27 mouse cellular contexts compared by ENCODE assay signal in the genomic region with DNA sequence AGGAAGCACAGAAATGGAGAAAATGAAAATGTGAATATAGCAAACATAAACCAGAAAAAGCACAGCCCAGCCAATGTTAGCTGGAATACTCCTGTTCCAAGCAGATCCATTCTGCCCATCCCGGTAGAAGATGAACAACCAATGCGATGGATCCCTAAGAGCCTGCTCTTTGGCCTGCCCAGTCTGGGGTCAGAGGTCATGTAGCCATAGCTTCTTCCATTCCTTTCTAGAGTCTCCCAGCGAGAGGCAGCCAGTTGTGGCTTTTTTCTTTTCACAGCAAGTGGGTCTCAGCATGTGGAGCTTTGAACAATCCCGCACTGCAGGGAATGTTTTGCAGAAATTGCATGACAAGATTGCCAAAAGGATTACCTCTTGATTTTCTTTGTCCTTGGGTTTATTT.
A peak's percentile ranks its signal among the peaks of the same experiment; 100 is the strongest.
DNase-seq lines count a peak whose midpoint lies in the region; ATAC-seq and TF ChIP-seq lines count a peak whose summit lies in the region.
"Had no signal": no experiment of that assay in that cellular context is flagged by ENCODE, and none has a peak within 500 bp of the region (broad histone marks: within the 10 kb centered on the region; RNA-seq: fewer than 3 reads in every experiment).

No protein-coding gene starts in this region.

- no peaks in the 10 kb centered on the region for H3K36me3 ChIP-seq in forebrain, embryonic 11.5 days (ENCODE audit: control insufficient read depth, insufficient read depth, low read length)
- H3K36me3 ChIP-seq in forebrain, embryonic 15.5 days = no peaks in the 10 kb centered on the region
- H3K36me3 ChIP-seq in midbrain, embryonic 12.5 days = no peaks in the 10 kb centered on the region
- H3K36me3 ChIP-seq in midbrain, embryonic 15.5 days (replicated peaks) = no peaks in the 10 kb centered on the region
- H3K36me3 ChIP-seq in neural tube, embryonic 11.5 days (ENCODE audit: control insufficient read depth, insufficient read depth, low read length) = no peaks in the 10 kb centered on the region
- no peaks in the 10 kb centered on the region for H3K36me3 ChIP-seq in heart, adult 2 months (ENCODE audit: control insufficient read depth, insufficient read depth, low read length)
- H3K36me3 ChIP-seq: forebrain, embryonic 12.5 days; hindbrain, embryonic 15.5 days; limb, embryonic 10.5 days; liver, embryonic 15.5 days; lung, embryonic 15.5 days had no signal

- DNase-seq in forebrain, embryonic 11.5 days (ENCODE audit: low spot score) = no peak
- peak; percentile 72 for DNase-seq in embryo, embryonic 10.5 days (ENCODE audit: low spot score)
- no peak for DNase-seq in neural tube, embryonic 11.5 days (ENCODE audit: low spot score)
- DNase-seq in heart, adult 2 months = no peak
- DNase-seq in cerebellum, adult 9-11 months = no peak
- DNase-seq: adrenal gland, postnatal 36 days; cerebellum, adult 18-20 months; cerebellum, postnatal 25 days; gastrocnemius, postnatal 36 days; kidney, postnatal 25 days; liver; lung, postnatal 36 days; right cerebral cortex, postnatal 14 days; thymus, adult 2 months had no signal

- peak; percentile 61 for ATAC-seq in forebrain, embryonic 11.5 days (replicated peaks; ENCODE audit: low FRiP score)
- no peak for ATAC-seq in forebrain, embryonic 15.5 days (replicated peaks)
- ATAC-seq in midbrain, embryonic 12.5 days (ENCODE audit: low FRiP score, low read depth) = peak; percentile 75; the same call in 1 of the 2 replicates
- no peak for ATAC-seq in midbrain, embryonic 15.5 days (replicated peaks)
- 0 out of 2 replicates have a peak, but pooled peaks have one; percentile 22 for ATAC-seq in neural tube, embryonic 11.5 days (ENCODE audit: insufficient read depth, low FRiP score, low TSS enrichment)
- ATAC-seq: intestine, embryonic 16.5 days had no signal

- no peaks in the 10 kb centered on the region for H3K4me1 ChIP-seq in forebrain, embryonic 11.5 days (replicated peaks; ENCODE audit: control insufficient read depth, insufficient read depth, low read length)
- no peaks in the 10 kb centered on the region for H3K4me1 ChIP-seq in forebrain, embryonic 15.5 days
- no peaks in the 10 kb centered on the region; the same call in 1 of the 2 replicates for H3K4me1 ChIP-seq in midbrain, embryonic 12.5 days
- no peaks in the 10 kb centered on the region for H3K4me1 ChIP-seq in midbrain, embryonic 15.5 days
- peaks cover 2% of the 10 kb centered on the region; the same call in 1 of the 2 replicates for H3K4me1 ChIP-seq in neural tube, embryonic 11.5 days (ENCODE audit: control insufficient read depth, insufficient read depth, low read length)
- H3K4me1 ChIP-seq in heart, adult 2 months (ENCODE audit: control insufficient read depth, insufficient read depth, low read length) = no peaks in the 10 kb centered on the region
- H3K4me1 ChIP-seq: forebrain, embryonic 12.5 days; hindbrain, embryonic 15.5 days; limb, embryonic 10.5 days; liver, embryonic 15.5 days; lung, embryonic 15.5 days; megakaryocyte, embryonic 14.5 days had no signal

- H3K27me3 ChIP-seq in forebrain, embryonic 11.5 days (ENCODE audit: control insufficient read depth, insufficient read depth, low read length) = no peaks in the 10 kb centered on the region
- no peaks in the 10 kb centered on the region for H3K27me3 ChIP-seq in forebrain, embryonic 15.5 days
- no peaks in the 10 kb centered on the region for H3K27me3 ChIP-seq in midbrain, embryonic 12.5 days
- no peaks in the 10 kb centered on the region for H3K27me3 ChIP-seq in midbrain, embryonic 15.5 days (replicated peaks)
- H3K27me3 ChIP-seq in neural tube, embryonic 11.5 days (ENCODE audit: control insufficient read depth, insufficient read depth, low read length) = no peaks in the 10 kb centered on the region
- H3K27me3 ChIP-seq in heart, adult 2 months (ENCODE audit: control insufficient read depth, insufficient read depth, low read length) = no peaks in the 10 kb centered on the region
- H3K27me3 ChIP-seq: forebrain, embryonic 12.5 days; hindbrain, embryonic 15.5 days; liver, embryonic 15.5 days; lung, embryonic 15.5 days; megakaryocyte, embryonic 14.5 days had no signal

- TF ChIP-seq POLR2A in heart, adult 2 months (IDR thresholded peaks at IDR 0.05; ENCODE audit: insufficient read depth, low read depth, low read length) = no peak

- 7% methylated on average over 4 of the region's 4 CpGs for WGBS in forebrain, embryonic 11.5 days
- 8% methylated on average over 4 of the region's 4 CpGs for WGBS in forebrain, embryonic 15.5 days
- WGBS in midbrain, embryonic 12.5 days = 6% methylated on average over 4 of the region's 4 CpGs
- WGBS in midbrain, embryonic 15.5 days = 8% methylated on average over 4 of the region's 4 CpGs
- WGBS in neural tube, embryonic 11.5 days = 14% methylated on average over 4 of the region's 4 CpGs
- 72% methylated on average over 4 of the region's 4 CpGs for WGBS in heart, adult 2 months

- TF ChIP-seq EP300 in heart, adult 2 months (IDR thresholded peaks at IDR 0.05; ENCODE audit: insufficient read depth, low read depth, low read length) = no peak

- H3K4me2 ChIP-seq in forebrain, embryonic 11.5 days (ENCODE audit: low read depth, low read length, severe bottlenecking) = no peak overlapping the region
- H3K4me2 ChIP-seq in forebrain, embryonic 15.5 days (replicated peaks) = no peak overlapping the region
- H3K4me2 ChIP-seq in midbrain, embryonic 12.5 days (replicated peaks) = no peak overlapping the region
- H3K4me2 ChIP-seq in midbrain, embryonic 15.5 days = no peak overlapping the region
- no peak overlapping the region for H3K4me2 ChIP-seq in neural tube, embryonic 11.5 days (ENCODE audit: low read depth)
- H3K4me2 ChIP-seq: forebrain, embryonic 12.5 days; hindbrain, embryonic 15.5 days; liver, embryonic 15.5 days; lung, embryonic 15.5 days had no signal

- no peaks in the 10 kb centered on the region for H3K79me2 ChIP-seq in heart, adult 2 months (replicated peaks; ENCODE audit: control insufficient read depth, insufficient read depth, low read length)

- no peak for TF ChIP-seq CTCF in heart, adult 2 months (IDR thresholded peaks at IDR 0.05)

- intact Hi-C loops in heart, adult 2 months (cut with DNase I) = no loop called here

- no peak overlapping the region for H3K4me3 ChIP-seq in forebrain, embryonic 11.5 days (ENCODE audit: low read depth, low read length)
- no peak overlapping the region for H3K4me3 ChIP-seq in forebrain, embryonic 15.5 days
- no peak overlapping the region for H3K4me3 ChIP-seq in midbrain, embryonic 12.5 days
- H3K4me3 ChIP-seq in midbrain, embryonic 15.5 days = no peak overlapping the region
- H3K4me3 ChIP-seq in neural tube, embryonic 11.5 days (ENCODE audit: low read depth, low read length) = no peak overlapping the region
- no peak overlapping the region for H3K4me3 ChIP-seq in heart, adult 2 months
- H3K4me3 ChIP-seq: forebrain, embryonic 12.5 days; hindbrain, embryonic 15.5 days; layer of hippocampus, adult 2 months; limb, embryonic 10.5 days; liver, embryonic 15.5 days; lung, embryonic 15.5 days; megakaryocyte, embryonic 14.5 days; myocyte had no signal

- no peak overlapping the region for H3K9ac ChIP-seq in forebrain, embryonic 11.5 days (ENCODE audit: low read length)
- no peak overlapping the region for H3K9ac ChIP-seq in forebrain, embryonic 15.5 days (replicated peaks)
- no peak overlapping the region for H3K9ac ChIP-seq in midbrain, embryonic 12.5 days (replicated peaks)
- no peak overlapping the region for H3K9ac ChIP-seq in midbrain, embryonic 15.5 days
- H3K9ac ChIP-seq in neural tube, embryonic 11.5 days (ENCODE audit: low read length) = no peak overlapping the region
- no peak overlapping the region for H3K9ac ChIP-seq in heart, adult 2 months (ENCODE audit: low read depth, low read length)
- H3K9ac ChIP-seq: forebrain, embryonic 12.5 days; hindbrain, embryonic 15.5 days; liver, embryonic 15.5 days; lung, embryonic 15.5 days had no signal

- H3K9me3 ChIP-seq in forebrain, embryonic 11.5 days (ENCODE audit: control insufficient read depth, low read length) = no peaks in the 10 kb centered on the region
- no peaks in the 10 kb centered on the region for H3K9me3 ChIP-seq in forebrain, embryonic 15.5 days
- H3K9me3 ChIP-seq in midbrain, embryonic 12.5 days = no peaks in the 10 kb centered on the region
- no peaks in the 10 kb centered on the region for H3K9me3 ChIP-seq in midbrain, embryonic 15.5 days
- no peaks in the 10 kb centered on the region for H3K9me3 ChIP-seq in neural tube, embryonic 11.5 days (ENCODE audit: control insufficient read depth, low read length)
- H3K9me3 ChIP-seq: forebrain, embryonic 12.5 days; hindbrain, embryonic 15.5 days; limb, embryonic 10.5 days; liver, embryonic 15.5 days; lung, embryonic 15.5 days had no signal

- no peak overlapping the region for H3K27ac ChIP-seq in forebrain, embryonic 11.5 days (ENCODE audit: low read depth, low read length)
- H3K27ac ChIP-seq in forebrain, embryonic 15.5 days (replicated peaks) = no peak overlapping the region
- no peak overlapping the region for H3K27ac ChIP-seq in midbrain, embryonic 12.5 days (replicated peaks)
- no peak overlapping the region for H3K27ac ChIP-seq in midbrain, embryonic 15.5 days
- H3K27ac ChIP-seq in neural tube, embryonic 11.5 days (ENCODE audit: low read depth, low read length) = no peak overlapping the region
- H3K27ac ChIP-seq in heart, adult 2 months = no peak overlapping the region
- H3K27ac ChIP-seq: forebrain, embryonic 12.5 days; hindbrain, embryonic 15.5 days; layer of hippocampus, adult 2 months; limb, embryonic 10.5 days; liver, embryonic 15.5 days; lung, embryonic 15.5 days; stomach, postnatal 0 days had no signal

Comparison
In these comparisons a context has a peak if more than half of its experiments do, and no peak if none do; other contexts are left out.
1. ATAC-seq: peak in forebrain, embryonic 11.5 days (single experiment), midbrain, embryonic 12.5 days (single experiment) and neural tube, embryonic 11.5 days (single experiment); none in forebrain, embryonic 15.5 days (single experiment) and midbrain, embryonic 15.5 days (single experiment).